Mouse (Mus musculus) CH12.LX (cell line): ENCODE measurements around the gene Asb16. TPM values are rescaled to one million over a fixed set of nuclear protein-coding genes. Genes with fewer than 3 reads are reported as not detected.

Experiments
- DNase-seq: peaks from one replicate; pipeline ENCODE4 v3.0.0-alpha.2; 2013; ENCODE audit errors: extremely low read depth
- H3K27ac ChIP-seq: 2 replicates; pipeline ENCODE4 v1.5.1; 2012; ENCODE audit warnings: low read depth, mild to moderate bottlenecking, control low read depth, moderate library complexity; ENCODE audit not compliant: insufficient read depth
- H3K27me3 ChIP-seq: replicated peaks from 2 replicates; pipeline ENCODE3; 2012; ENCODE audit warnings: inconsistent platforms
- H3K36me3 ChIP-seq, 2 experiments: replicated peaks in 1 of 2; 2 replicates each; pipeline versions ENCODE3 to v1.6.1; 2012; ENCODE audit warnings: inconsistent platforms in 1 of 2, low read length in 1 of 2, mild to moderate bottlenecking in 1 of 2, mixed read lengths in 1 of 2, moderate library complexity in 1 of 2; ENCODE audit not compliant: control insufficient read depth in 1 of 2, insufficient read depth in 1 of 2
- H3K4me1 ChIP-seq, 2 experiments: 2 replicates each; pipeline ENCODE4 v1.6.1; 2012; ENCODE audit warnings: inconsistent platforms in 1 of 2, moderate library complexity in 1 of 2; ENCODE audit not compliant: insufficient read depth in 2 of 2, control insufficient read depth in 1 of 2
- H3K4me2 ChIP-seq: 2 replicates; pipeline ENCODE4 v1.6.1; 2012; ENCODE audit warnings: low read depth, mild to moderate bottlenecking, control low read depth; ENCODE audit not compliant: poor library complexity, insufficient read depth, severe bottlenecking
- H3K4me3 ChIP-seq, 3 experiments: fragments of 150-350 bp in 1 of 3; sonication (generic) in 1 of 3; replicated peaks in 1 of 3; 2 replicates each; pipeline versions ENCODE3 to v1.5.1; 2011 to 2012; ENCODE audit warnings: low read depth in 2 of 3, low read length in 2 of 3, mild to moderate bottlenecking in 2 of 3, moderate library complexity in 2 of 3, control low read depth in 1 of 3, improper control_type of control experiment in 1 of 3, inconsistent platforms in 1 of 3, mixed read lengths in 1 of 3; ENCODE audit not compliant: poor library complexity in 1 of 3
- H3K79me2 ChIP-seq: replicated peaks from 2 replicates; pipeline ENCODE4 v1.6.1; 2012; ENCODE audit warnings: mild to moderate bottlenecking, moderate library complexity; ENCODE audit not compliant: control insufficient read depth, poor library complexity, insufficient read depth, severe bottlenecking; ENCODE audit errors: extremely low read depth
- H3K9ac ChIP-seq: 2 replicates; pipeline ENCODE4 v1.6.1; 2012; ENCODE audit warnings: low read depth, mild to moderate bottlenecking, control low read depth, moderate library complexity; ENCODE audit not compliant: insufficient read depth
- H3K9me3 ChIP-seq: replicated peaks from 2 replicates; pipeline ENCODE3; 2012; ENCODE audit warnings: low read length, inconsistent platforms, mixed read lengths
- CHD1 ChIP-seq: IDR thresholded peaks from 2 replicates; pipeline ENCODE4 v1.6.1; 2012; ENCODE audit warnings: low read depth, low read length, improper control_type of control experiment, inconsistent platforms
- CTCF ChIP-seq, 2 experiments: IDR thresholded peaks in 1 of 2; conservative IDR thresholded peaks in 1 of 2; 2 replicates each; pipeline ENCODE4 v1.5.1; 2011 to 2012; ENCODE audit warnings: low read depth in 2 of 2, low read length in 2 of 2, improper control_type of control experiment in 1 of 2, inconsistent platforms in 1 of 2, mild to moderate bottlenecking in 1 of 2, moderate library complexity in 1 of 2
- E2F4 ChIP-seq: IDR thresholded peaks from 2 replicates; pipeline ENCODE4 v1.6.1; 2011; ENCODE audit warnings: low read depth, low read length, improper control_type of control experiment; ENCODE audit not compliant: insufficient replicate concordance
- EP300 ChIP-seq: IDR thresholded peaks from 2 replicates; pipeline ENCODE4 v1.6.1; 2011; ENCODE audit warnings: low read length, improper control_type of control experiment
- HCFC1 ChIP-seq: IDR thresholded peaks from 2 replicates; pipeline ENCODE4 v1.6.1; 2012; ENCODE audit warnings: low read depth, mild to moderate bottlenecking, inconsistent platforms, low read length, improper control_type of control experiment
- JUN ChIP-seq: IDR thresholded peaks from 2 replicates; pipeline ENCODE4 v1.6.1; 2011; ENCODE audit warnings: low read depth, mild to moderate bottlenecking, low read length, improper control_type of control experiment, moderate library complexity; ENCODE audit not compliant: insufficient read depth
- JUND ChIP-seq: conservative IDR thresholded peaks from 2 replicates; pipeline ENCODE4 v1.6.1; 2011; ENCODE audit warnings: low read depth, low read length, improper control_type of control experiment
- KAT2A ChIP-seq: IDR thresholded peaks from 2 replicates; pipeline ENCODE4 v1.6.1; 2012; ENCODE audit warnings: low read length, improper control_type of control experiment, inconsistent platforms; ENCODE audit not compliant: insufficient replicate concordance
- MAX ChIP-seq: IDR thresholded peaks from 2 replicates; pipeline ENCODE4 v1.6.1; 2011; ENCODE audit warnings: low read length, improper control_type of control experiment
- NRF1 ChIP-seq: IDR thresholded peaks from 2 replicates; pipeline ENCODE4 v1.6.1; 2014; ENCODE audit warnings: low read depth, mild to moderate bottlenecking, inconsistent platforms, low read length, improper control_type of control experiment, moderate library complexity
- RAD21 ChIP-seq: IDR thresholded peaks from 2 replicates; pipeline ENCODE4 v1.6.1; 2011; ENCODE audit warnings: low read depth, mild to moderate bottlenecking, low read length, improper control_type of control experiment, moderate library complexity
- RCOR1 ChIP-seq: conservative IDR thresholded peaks from 2 replicates; pipeline ENCODE4 v1.6.1; 2012; ENCODE audit warnings: low read depth, mild to moderate bottlenecking, inconsistent platforms, low read length, improper control_type of control experiment
- SMC3 ChIP-seq: IDR thresholded peaks from 2 replicates; pipeline ENCODE4 v1.6.1; 2011; ENCODE audit warnings: low read depth, low read length, improper control_type of control experiment
- TBP ChIP-seq: conservative IDR thresholded peaks from 2 replicates; pipeline ENCODE4 v1.6.1; 2011; ENCODE audit warnings: low read depth, low read length, improper control_type of control experiment
- TCF12 ChIP-seq: IDR thresholded peaks from 2 replicates; pipeline ENCODE4 v1.6.1; 2014; ENCODE audit warnings: low read depth, mild to moderate bottlenecking, inconsistent platforms, low read length, improper control_type of control experiment
- UBTF ChIP-seq: IDR thresholded peaks from 2 replicates; pipeline ENCODE4 v1.6.1; 2012; ENCODE audit warnings: low read depth, mild to moderate bottlenecking, inconsistent platforms, low read length, improper control_type of control experiment, moderate library complexity
- USF1 ChIP-seq: IDR thresholded peaks from 2 replicates; pipeline ENCODE4 v1.6.1; 2014; ENCODE audit warnings: low read depth, mild to moderate bottlenecking, inconsistent platforms, low read length, improper control_type of control experiment
- USF2 ChIP-seq: conservative IDR thresholded peaks from 2 replicates; pipeline ENCODE4 v1.6.1; 2011; ENCODE audit warnings: low read depth, low read length, improper control_type of control experiment
- ZC3H11A ChIP-seq: IDR thresholded peaks from 2 replicates; pipeline ENCODE4 v1.6.1; 2012; ENCODE audit warnings: low read depth, mild to moderate bottlenecking, inconsistent platforms, low read length, improper control_type of control experiment
- ZKSCAN1 ChIP-seq: IDR thresholded peaks from 2 replicates; pipeline ENCODE4 v1.6.1; 2012; ENCODE audit warnings: low read depth, inconsistent platforms, low read length, improper control_type of control experiment, borderline replicate concordance
- ZMIZ1 ChIP-seq: IDR thresholded peaks from 2 replicates; pipeline ENCODE4 v1.6.1; 2012; ENCODE audit warnings: low read depth, mild to moderate bottlenecking, inconsistent platforms, low read length, improper control_type of control experiment
- ZNF384 ChIP-seq: IDR thresholded peaks from 2 replicates; pipeline ENCODE4 v1.6.1; 2012; ENCODE audit warnings: low read depth, low read length, improper control_type of control experiment, inconsistent platforms
- dilution Hi-C: fragments of 300-500 bp; cut with MboI; formaldehyde crosslinking; loops from 2 replicates; pipeline ENCODE4 v1.14.3; 2020; ENCODE audit warnings: low sequenced_read_pairs; ENCODE audit not compliant: extremely low pct_unique_long_range_greater_than_20kb, extremely low pct_ligation_motif_present
- in situ Hi-C: fragments of 300-500 bp; cut with MboI; formaldehyde crosslinking; loops from 3 replicates; pipeline ENCODE4 v1.14.3; 2019; ENCODE audit warnings: low sequenced_read_pairs, low pct_ligation_motif_present, low pct_unique_long_range_greater_than_20kb, mixed read lengths
- polyA plus RNA-seq: library from polyadenylated mRNA; unstranded; fragments of >175 nt; gene quantifications from 2 replicates; pipeline ENCODE4 v1.2.1, GENCODE M21; 2012; ENCODE audit warnings: low read depth; ENCODE audit not compliant: insufficient read length
- total RNA-seq, 2 experiments: library from RNA; depleted of rRNA; stranded (reverse); fragments of 300-350 nt in 1 of 2; fragments of >200 nt in 1 of 2; gene quantifications; 2 replicates each; pipeline ENCODE4 v1.2.3; 2012 to 2014

The Asb16 gene
- total and polyA plus RNA-seq, 3 experiments, result not detected

GRCm38 (mm10) chr11:102224686-102225085 lies 43.9 kb upstream of the Asb16 start:
- H3K4me2 ChIP-seq, result no peak overlapping the region
- peaks cover 24% of the 10 kb centered on the region for H3K27me3 ChIP-seq
- H3K79me2 ChIP-seq, result no peaks in the 10 kb centered on the region
- H3K9me3 ChIP-seq, result no peaks in the 10 kb centered on the region
- no peak overlapping the region for H3K4me3 ChIP-seq
- H3K27ac ChIP-seq, result no peak overlapping the region
- in situ Hi-C loops, result loop anchor here (5.0 kb wide), 3 partner anchors 32 to 67 kb away; partner anchors contain the start of gene Tmem101
- TF ChIP-seq RAD21, result no peak
- no peak for TF ChIP-seq TBP
- TF ChIP-seq UBTF, result no peak
- no peak for TF ChIP-seq JUN
- TF ChIP-seq TCF12, result no peak
- TF ChIP-seq ZNF384, result no peak
- no peak for TF ChIP-seq HCFC1
- no peak for TF ChIP-seq SMC3
- no peak for TF ChIP-seq CTCF (conservative IDR thresholded peaks at IDR 0.05 in 1 of 2, IDR thresholded peaks at IDR 0.05 in 1 of 2; ENCODE audit: low read depth in 2 of 2, low read length in 2 of 2)
- TF ChIP-seq ZKSCAN1, result no peak
- no peak for TF ChIP-seq JUND
- TF ChIP-seq USF1, result no peak
- no peak for TF ChIP-seq MAX
- no peak for TF ChIP-seq ZC3H11A
- TF ChIP-seq E2F4, result no peak
- dilution Hi-C loops, result no loop called here
- peaks cover 12 to 44% of the 10 kb centered on the region in 2 experiments for H3K4me1 ChIP-seq
- no peak overlapping the region for H3K9ac ChIP-seq
- H3K36me3 ChIP-seq, result peaks cover 0 to 8% of the 10 kb centered on the region in 2 experiments
- no peak for DNase-seq

- Histone ChIP-seq H3K9ac (no peak overlapping the region), H3K79me2 (no peaks in the 10 kb centered on the region), H3K36me3 (peaks cover 0 to 8% of the 10 kb centered on the region in 2 experiments), H3K27me3 (peaks cover 24% of the 10 kb centered on the region), H3K9me3 (no peaks in the 10 kb centered on the region), H3K27ac (no peak overlapping the region), H3K4me3 (no peak overlapping the region), H3K4me1 (peaks cover 7 to 39% of the 10 kb centered on the region in 2 experiments), H3K4me2 (no peak overlapping the region)
- TF ChIP-seq NRF1 (no peak), RCOR1 (no peak), ZNF384 (no peak), KAT2A (no peak), SMC3 (no peak), USF2 (no peak), ZMIZ1 (no peak), CHD1 (no peak), ZC3H11A (no peak), JUN (no peak), EP300 (no peak)
- in situ Hi-C loops (loop anchor here (5.0 kb wide), 2 partner anchors 33 to 52 kb away; no protein-coding TSS in a partner anchor), dilution Hi-C loops (no loop called here)
- no peak for DNase-seq
These were observed 43.3 kb upstream of the Asb16 start for GRCm38 (mm10) chr11:102225221-102225620.
